Mouse (Mus musculus) urinary bladder, postnatal 14 days (tissue): ENCODE data around the gene Tgm2.

Experiments used
- DNase-seq: peaks from one replicate; pipeline ENCODE4 v3.0.0; 2021; ENCODE audit warnings: low spot score

Tgm2 gene

DNA sequence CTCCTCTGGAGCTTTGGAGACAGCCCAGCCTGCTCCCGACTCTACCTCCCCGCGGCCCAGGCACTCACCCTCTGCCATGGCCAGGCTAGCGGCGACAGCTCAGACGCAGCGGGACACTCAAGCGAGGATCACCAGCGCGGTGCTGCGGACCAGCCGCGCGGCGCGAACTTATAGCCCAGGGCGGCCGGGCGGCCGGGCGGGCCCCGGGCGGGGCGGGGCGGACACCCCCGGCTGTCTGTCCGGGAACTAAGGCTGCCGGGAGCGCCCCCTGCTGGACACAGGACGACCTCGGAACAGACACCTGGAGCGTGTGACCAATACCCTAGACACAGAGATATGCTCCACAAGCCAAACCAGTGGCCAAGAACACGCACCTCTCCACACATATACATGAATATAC lies at the start of gene Tgm2:
TSS of gene Tgm2 (minus strand) at position 214 of the 400 bp plus-strand sequence.
- DNase-seq = peak; percentile 95

DNA sequence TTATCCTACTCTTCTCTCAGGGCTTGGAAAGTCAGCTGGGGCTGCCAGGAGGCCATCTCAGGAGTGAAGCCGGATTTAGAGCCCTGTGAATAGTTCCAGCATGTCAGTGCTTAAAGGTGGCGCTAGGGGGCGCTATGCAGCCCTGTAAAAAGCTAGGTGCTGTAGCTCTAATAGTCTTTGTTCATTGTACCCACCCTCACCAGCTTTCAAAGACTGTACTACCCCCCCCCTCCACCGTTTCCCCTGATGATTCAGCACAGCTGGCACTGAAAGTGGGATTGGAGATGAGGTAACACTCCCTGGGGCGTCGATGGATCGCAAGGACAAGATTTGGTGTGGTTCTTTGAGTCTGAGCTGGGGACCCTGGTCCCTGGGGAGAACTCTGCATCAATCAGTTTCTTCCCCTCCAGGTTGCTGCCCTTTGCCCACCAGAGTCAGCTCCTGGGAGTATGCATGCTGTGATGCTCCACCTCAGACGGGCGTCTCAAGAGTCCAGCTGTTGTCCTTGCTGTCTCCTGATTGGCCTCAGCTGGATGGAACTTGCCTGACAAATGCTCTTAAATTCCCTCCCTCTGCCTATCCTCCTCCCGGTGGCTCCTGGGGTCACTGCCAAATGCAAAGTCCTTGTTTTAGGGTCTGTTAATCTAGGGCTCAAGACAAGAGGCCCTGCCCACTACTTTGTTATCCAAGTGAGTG lies 48.9 kb upstream of the Tgm2 start:
- DNase-seq = peak; percentile 37

DNA sequence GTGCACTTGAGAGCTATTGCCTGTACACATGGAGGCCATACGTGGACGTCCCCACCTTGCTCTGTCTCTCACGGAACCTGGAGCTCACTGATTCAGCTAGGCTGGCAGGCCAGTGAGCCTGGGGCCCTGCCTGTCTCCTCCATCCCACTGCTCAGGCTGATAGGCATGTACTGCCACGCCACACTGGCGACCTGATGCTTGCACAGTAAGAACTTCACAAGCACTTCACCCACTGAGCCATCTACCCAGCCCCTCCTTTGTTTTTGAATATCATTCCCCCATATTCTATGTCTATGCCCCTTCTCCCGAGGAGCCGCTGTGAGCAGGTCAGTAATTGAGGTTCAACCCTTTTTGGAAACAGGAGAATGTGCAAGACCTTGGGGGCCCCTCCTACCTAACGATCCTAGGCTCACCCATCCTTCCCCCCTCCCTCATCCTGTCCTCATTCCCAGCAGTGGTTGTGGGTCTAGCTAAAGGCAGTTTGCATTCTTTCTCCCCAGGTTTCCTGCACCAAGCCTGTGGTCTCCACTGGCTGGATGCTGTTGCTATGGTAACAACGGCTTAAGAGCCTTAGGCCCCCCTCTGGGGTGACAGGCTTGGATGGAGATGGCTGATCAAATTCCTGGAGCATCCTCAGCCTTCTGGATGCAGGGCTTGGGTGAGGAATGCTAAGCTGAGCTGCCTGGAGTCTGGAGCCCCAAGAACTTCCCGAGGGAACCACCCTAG lies 47.5 kb upstream of the Tgm2 start:
- no peak for DNase-seq

- DNase-seq = peak; percentile 63
Observed at GRCm38 (mm10) chr2:158191098-158191497, 44.9 kb upstream of the Tgm2 start.

DNA sequence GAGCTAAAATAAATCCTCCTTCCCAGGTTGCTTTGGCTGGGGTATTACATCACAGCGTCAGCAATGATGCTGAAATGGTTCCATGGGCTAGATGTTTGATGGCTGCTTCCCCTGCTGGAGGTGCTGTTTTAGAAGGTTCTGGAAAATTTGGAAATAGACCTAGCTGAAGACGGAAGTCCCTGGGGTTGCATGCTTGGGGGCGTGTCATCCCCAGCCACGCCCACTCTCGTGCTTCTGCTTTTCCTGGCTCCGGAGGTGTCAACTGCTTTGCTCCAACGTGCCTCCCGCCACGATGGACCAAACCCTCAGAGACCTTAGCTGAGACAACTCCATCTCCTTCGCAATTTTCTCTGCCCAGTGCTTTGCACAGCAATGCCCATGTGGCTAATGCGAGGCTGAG lies 43.2 kb upstream of the Tgm2 start:
- DNase-seq = no peak

DNA sequence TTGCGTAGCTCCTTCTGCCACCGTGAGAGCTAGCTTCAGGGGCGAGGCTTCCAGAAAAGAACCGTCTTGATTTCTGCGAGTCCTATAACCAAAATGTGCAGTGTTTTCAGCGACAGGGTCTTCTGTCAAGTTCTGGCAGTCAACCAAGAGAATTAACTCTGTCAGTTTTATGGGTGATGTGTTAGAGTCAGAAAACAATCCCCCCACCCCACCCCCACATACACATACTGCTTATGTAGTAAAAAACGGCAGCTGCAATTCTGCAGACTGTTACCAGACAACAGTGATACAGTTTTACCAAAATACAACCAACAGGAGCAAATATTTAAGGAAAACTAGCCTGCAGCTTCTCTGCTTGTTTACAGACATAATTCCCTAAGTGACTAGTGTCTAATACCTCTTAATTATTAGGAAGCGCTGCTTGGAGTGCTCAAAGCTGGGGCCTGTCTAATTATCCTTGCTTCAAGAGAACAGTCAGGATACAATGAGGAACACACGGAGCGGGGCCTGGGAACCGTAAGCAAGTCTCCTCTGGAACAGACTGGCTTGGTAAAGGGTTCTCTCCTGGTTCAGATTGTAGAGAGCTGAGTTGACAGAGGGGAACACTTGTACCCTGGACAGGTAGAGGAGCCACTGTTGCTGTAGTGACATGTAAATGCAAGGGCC lies 40.1 kb upstream of the Tgm2 start:
- no peak for DNase-seq

DNA sequence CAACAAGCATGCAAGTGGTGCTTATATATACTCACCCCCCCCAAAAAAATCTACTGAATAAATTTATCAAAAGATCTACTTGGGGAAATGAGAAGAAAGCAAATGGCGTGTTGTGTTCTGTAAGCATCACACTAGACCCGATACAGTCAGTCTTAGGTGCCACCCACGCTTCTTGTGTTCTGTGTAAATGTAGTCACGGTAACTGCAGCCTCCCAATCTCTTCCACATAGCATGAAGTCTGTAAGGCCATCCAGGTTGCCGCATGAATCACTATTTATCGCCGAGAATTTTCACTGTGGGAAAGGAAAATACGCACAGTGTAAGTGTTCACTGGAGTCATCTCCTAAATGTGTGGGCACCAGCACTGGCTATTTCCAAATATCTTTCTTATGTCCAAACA lies 37.0 kb upstream of the Tgm2 start:
- no peak for DNase-seq

DNA sequence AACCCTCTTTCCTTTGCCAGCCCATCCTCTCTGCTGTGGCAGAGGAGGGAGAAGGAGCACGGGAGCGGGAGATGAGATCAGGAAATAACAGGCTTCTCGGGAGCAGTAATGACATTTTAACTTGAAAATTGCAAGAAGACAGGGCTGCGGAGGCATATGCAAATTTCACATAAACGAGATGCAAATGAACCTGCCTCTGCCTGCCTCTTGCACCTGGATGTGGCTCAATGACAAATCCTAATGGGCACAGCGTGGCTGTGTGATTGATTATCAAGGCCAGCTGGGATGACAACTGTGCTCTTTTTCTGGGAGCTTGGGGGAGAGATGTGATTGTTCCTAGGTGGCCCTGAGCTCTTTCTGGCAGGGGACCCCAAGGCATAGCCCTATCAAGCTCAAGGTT lies 35.7 kb upstream of the Tgm2 start:
- DNase-seq = no peak

DNA sequence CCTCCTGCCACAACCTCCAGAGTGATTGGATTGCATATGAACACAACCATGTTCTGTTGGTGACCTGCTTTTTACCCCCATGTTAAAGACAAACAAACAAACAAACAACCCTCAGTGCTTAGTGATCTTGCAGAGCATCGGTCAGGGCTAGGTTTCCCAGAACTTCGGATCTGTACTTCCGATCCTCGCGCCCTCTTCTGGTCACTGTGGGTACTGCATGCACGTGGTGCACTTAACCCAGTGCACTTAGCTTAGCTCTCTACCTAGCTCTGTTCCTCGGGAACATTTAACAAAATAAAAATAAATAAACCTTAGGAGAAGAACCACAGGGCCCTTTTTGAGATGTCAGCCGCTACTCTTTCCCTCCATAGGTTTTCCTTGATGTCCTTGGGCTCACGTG lies 34.6 kb upstream of the Tgm2 start:
- peak; percentile 76 for DNase-seq

GRCm38 (mm10) chr2:158179370-158180111 lies 33.3 kb upstream of the Tgm2 start:
- DNase-seq = peak; percentile 44

- peak; percentile 88 for DNase-seq
Observed at GRCm38 (mm10) chr2:158178696-158179369, 32.6 kb upstream of the Tgm2 start.

DNA sequence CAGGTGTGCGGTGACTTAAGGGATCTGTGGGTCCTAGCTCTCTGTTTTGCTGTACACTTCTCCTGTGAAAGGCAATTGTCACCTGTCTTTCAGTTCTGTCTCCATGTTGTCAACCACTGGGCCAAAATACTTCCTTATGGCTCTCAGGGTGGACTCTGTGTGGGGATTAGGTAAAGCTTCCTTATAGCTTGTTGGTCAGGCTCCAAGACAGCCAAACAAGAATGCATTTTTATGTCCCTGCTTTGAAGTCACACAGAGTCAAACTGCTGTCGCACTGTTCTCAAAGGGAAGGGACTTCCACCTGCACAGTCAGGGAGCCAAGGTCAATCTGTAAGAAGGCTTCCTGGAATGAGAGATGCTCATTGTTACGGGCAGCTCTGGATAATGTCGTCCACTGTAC lies 31.9 kb upstream of the Tgm2 start:
- no peak for DNase-seq

DNA sequence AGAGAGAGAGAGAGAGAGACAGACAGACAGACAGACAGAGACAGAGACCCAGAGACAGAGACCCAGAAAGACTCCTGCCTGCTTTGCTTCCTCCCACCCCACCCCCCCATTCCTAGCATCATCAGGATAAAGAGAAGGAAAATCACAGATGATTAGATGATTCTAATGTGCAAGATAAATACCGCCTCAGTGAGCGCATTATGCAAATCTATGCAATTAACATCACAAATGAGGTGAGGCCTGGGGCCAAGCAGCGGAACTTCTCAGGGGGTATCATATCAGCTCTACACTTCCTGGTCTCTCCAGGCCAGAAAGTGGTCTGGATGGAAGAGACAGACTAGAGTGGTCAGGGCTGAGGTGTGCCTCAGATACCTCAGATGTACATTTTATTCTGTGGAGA lies 31.3 kb upstream of the Tgm2 start:
- DNase-seq = no peak

- DNase-seq = no peak
Observed at GRCm38 (mm10) chr2:158176763-158177162, 30.5 kb upstream of the Tgm2 start.

DNA sequence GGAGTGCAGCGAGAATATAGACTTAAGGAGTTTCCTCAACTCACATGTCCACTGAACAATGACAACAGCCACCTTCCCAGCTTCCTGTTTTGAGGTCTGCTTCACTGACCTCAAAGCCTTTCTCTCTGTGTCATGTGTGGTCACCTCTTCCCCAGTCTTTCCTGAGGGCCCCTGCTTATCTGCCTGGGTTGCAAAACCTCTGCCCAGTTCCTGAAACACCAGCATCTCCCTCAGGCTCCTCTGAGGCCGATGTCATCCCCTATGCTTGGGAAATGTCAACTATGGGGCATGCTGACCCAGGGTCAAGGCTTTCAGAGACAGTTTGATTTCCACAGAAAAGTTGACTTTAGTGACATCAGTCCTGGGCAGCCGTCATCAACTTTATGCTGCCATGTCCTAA lies 29.2 kb upstream of the Tgm2 start:
- no peak for DNase-seq

DNA sequence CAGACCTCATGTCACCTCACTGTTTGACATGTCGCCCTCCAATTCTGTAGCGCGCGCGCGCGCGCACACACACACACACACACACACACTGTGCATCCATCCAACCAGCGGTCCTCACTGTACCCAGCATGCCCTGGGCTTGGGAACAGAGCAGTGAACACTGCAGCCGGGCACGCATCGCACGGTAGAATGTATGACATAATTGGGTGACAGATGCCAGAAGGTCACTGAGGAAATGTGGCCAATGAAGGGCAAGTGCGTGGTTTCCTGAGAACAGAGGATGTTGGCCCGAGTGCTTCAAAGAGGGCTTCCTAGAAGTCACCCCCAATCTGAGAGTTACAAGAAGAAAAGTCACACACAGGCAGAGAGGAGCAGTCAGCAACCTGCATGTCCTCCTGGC lies 28.7 kb upstream of the Tgm2 start:
- no peak for DNase-seq

DNA sequence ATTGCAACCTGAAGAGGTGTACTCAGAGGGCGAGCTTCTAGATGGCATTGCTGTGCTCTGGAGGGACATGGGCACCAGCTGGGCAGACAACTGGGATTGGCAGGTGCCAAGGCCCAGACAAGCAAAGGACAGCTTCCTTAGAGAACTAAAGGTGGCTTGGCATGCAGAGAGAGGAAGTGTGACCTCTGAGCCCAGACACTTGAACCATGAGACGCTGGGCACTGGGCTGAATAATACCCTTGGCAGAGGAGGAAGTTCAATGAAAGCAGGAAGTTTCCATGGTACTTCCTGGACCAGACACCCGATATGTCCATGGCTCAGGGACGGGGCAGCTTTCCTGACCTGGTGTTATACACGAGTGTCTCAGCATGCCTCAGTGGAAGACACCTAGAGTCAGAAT lies 28.2 kb upstream of the Tgm2 start:
- no peak for DNase-seq

DNA sequence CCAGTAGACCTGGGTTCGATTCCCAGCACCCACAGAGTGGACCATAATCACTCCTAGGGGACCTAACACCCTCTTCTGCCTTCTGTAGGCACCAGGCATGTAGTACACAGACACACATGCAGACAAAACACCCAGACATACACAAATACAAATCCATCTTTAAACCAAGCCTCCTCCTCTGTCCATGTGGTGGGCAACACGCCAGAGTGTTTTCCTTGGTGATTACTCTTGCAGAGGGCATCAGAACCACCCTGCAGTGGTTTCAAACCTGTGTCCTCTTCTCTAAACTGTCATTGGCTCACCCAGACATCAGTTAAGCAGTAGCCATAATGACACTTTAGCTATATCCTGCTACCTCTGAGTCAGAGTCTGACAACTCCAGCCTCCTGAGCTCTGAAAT lies 24.2 kb upstream of the Tgm2 start:
- DNase-seq = no peak

DNA sequence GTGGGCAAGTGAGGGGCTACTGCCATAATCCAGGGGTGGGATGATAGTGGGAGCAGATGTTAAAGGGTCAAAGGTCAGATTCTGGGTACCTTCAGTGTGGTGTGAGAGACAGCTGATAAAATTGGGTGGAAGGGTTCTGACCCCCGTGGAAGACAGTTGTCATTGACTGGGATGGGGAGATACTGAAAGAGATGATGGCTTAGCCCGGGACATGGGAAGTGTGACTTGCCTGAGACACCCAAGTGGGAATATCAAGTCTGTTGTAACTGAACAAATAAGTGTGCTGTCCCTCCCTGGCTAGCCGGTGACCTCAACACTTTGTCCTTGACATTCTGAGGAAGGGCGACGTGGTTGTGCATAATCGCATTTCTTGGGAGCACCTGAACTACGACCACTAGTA lies 23.5 kb upstream of the Tgm2 start:
- DNase-seq = no peak

- DNase-seq = no peak
Observed at GRCm38 (mm10) chr2:158169351-158169750, 23.1 kb upstream of the Tgm2 start.

- peak; percentile 53 for DNase-seq
Observed at GRCm38 (mm10) chr2:158168741-158169211, 22.5 kb upstream of the Tgm2 start.
